In genomic region chr14:62637436-62638344, GRCm38 (mm10) we compare ENCODE assay signal across 10 mouse cellular contexts. TPM values are rescaled to one million over a fixed set of nuclear protein-coding genes. Genes with fewer than 3 reads are reported as not detected.
A peak's percentile ranks its signal among the peaks of the same experiment; 100 is the strongest.
DNase-seq lines count a peak whose midpoint lies in the region; ATAC-seq and TF ChIP-seq lines count a peak whose summit lies in the region.
"Had no signal": no experiment of that assay in that cellular context is flagged by ENCODE, and none has a peak within 500 bp of the region (broad histone marks: within the 10 kb centered on the region; RNA-seq: fewer than 3 reads in every experiment).

No protein-coding gene starts in this region.

- peaks cover 6% of the 10 kb centered on the region for H3K4me1 ChIP-seq in midbrain, postnatal 0 days (ENCODE audit: insufficient read depth, low read length)

- peak; percentile 23 to 25 for DNase-seq in heart, adult 18-20 months
- DNase-seq in heart, postnatal 25 days (ENCODE audit: low spot score) = no peak
- peak; percentile 47 for DNase-seq in embryo, embryonic 10.5 days (ENCODE audit: low spot score)
- peak; percentile 25 for DNase-seq in heart, postnatal 4 days
- DNase-seq in midbrain, postnatal 0 days (ENCODE audit: low spot score) = peak; percentile 67
- no peak for DNase-seq in thymus, postnatal 36 days
- no peak for DNase-seq in gastrocnemius, adult 8-10 months (ENCODE audit: low spot score in 2 of 2)
- no peak for DNase-seq in liver

- no peak overlapping the region for H3K9ac ChIP-seq in midbrain, postnatal 0 days (replicated peaks; ENCODE audit: low read length, poor library complexity, severe bottlenecking)

- H3K27me3 ChIP-seq in midbrain, postnatal 0 days (ENCODE audit: insufficient read depth, low read length) = no peaks in the 10 kb centered on the region

- H3K4me3 ChIP-seq in midbrain, postnatal 0 days (ENCODE audit: low read depth, low read length) = no peak overlapping the region

- no peaks in the 10 kb centered on the region for H3K9me3 ChIP-seq in midbrain, postnatal 0 days (ENCODE audit: low read length)

- H3K4me2 ChIP-seq in midbrain, postnatal 0 days (ENCODE audit: low read depth, low read length, poor library complexity, severe bottlenecking) = peak overlapping the region; percentile 10; the same call in 1 of the 2 replicates

- intact Hi-C loops in heart, postnatal 25 days (cut with DNase I) = no loop called here

- 20% methylated on average over 9 of the region's 9 CpGs for WGBS in midbrain, postnatal 0 days

- TF ChIP-seq CTCF in midbrain, postnatal 0 days (IDR thresholded peaks at IDR 0.05) = no peak

- H3K36me3 ChIP-seq in midbrain, postnatal 0 days (ENCODE audit: insufficient read depth, low read length) = no peaks in the 10 kb centered on the region

- H3K27ac ChIP-seq in midbrain, postnatal 0 days (ENCODE audit: low read depth, low read length) = peak overlapping the region; percentile 69

- peak; percentile 22; the same call in 1 of the 2 replicates for ATAC-seq in midbrain, postnatal 0 days (ENCODE audit: low FRiP score)

RNA-seq across cellular contexts. Expression of gene Serpine3, which starts 25.8 kb away (rescaled TPM):
- total RNA-seq in heart, adult 18-20 months (2021) = not detected
- not detected for total RNA-seq in heart, postnatal 25 days (2021)
- total RNA-seq in heart, postnatal 4 days (2021) = not detected
- 0.88 TPM in 1 of 2 replicates, not detected in the other for total RNA-seq in midbrain, postnatal 0 days (2014; rRNA removed)
- polyA plus RNA-seq in midbrain, postnatal 0 days (2015; fragmentation: Nextera tagmentation; extraction: Ambion mirVana) = not detected in 2 replicates
- total RNA-seq in gastrocnemius, adult 8-10 months (2022) = not detected
- total RNA-seq: hematopoietic stem cell, adult 5-6 weeks; megakaryocyte progenitor cell, adult 5-6 weeks had no signal

Comparison
In these comparisons a context has a peak if more than half of its experiments do, and no peak if none do; other contexts are left out.
1. DNase-seq: peak in heart, adult 18-20 months (2 of 2), embryo, embryonic 10.5 days (single experiment), heart, postnatal 4 days (single experiment) and midbrain, postnatal 0 days (single experiment); none in heart, postnatal 25 days (single experiment), thymus, postnatal 36 days (0 of 2), gastrocnemius, adult 8-10 months (0 of 2) and liver (single experiment).